Mouse (Mus musculus) heart, adult 2 months (tissue): ENCODE measurements around the gene Ubxn1.

Experiments
- CTCF ChIP-seq: fragments of 200-600 bp; IDR thresholded peaks from 2 replicates; pipeline ENCODE4 v1.8.1; 2022; ENCODE audit warnings: antibody characterized with exemption, mild to moderate bottlenecking, moderate library complexity
- POLR2A ChIP-seq: fragments of 200-500 bp; IDR thresholded peaks from 2 replicates; pipeline ENCODE4 v1.6.1; 2011; ENCODE audit warnings: mild to moderate bottlenecking, low read depth, low read length, control low read depth; ENCODE audit not compliant: insufficient read depth

- no peak for TF ChIP-seq POLR2A
- no peak for TF ChIP-seq CTCF
Observed at GRCm38 (mm10) chr19:8842961-8843360, 28.3 kb upstream of the Ubxn1 start.
